Mouse (Mus musculus): ENCODE measurements at regions not wholly inside any gene's neighbourhood (a gene's known extent, or its start where the extent isn't known, plus 50 kb on each side); places are given as distances from the start of the nearest gene placed in this dataset.

DNA sequence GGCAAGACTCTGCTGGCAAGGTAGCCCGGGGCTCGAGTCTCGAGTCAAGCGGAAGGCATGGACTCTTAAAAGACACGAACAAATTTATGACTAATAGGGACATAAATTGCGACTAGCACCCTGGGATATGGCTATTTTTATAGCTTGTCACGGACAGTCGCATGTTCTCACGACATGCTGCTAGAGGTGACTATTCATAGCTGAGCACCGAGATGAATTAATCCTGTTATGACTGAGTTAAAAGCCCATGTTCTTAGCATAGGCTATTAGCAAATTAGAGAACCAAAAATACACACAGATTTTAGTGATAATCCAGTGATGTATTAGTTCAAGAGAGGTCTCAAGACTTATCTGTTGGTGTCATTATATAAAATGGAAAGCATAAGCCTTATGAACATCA lies 539.2 kb downstream of the Gm19410 start:
- TF ChIP-seq CTCF (IDR thresholded peaks at IDR 0.05; ENCODE audit: low read depth): no peak
- no peaks in the 10 kb centered on the region for H3K27me3 ChIP-seq (ENCODE audit: insufficient read depth, low read length)
- WGBS: 85% methylated on average over 10 of the region's 10 CpGs

DNA sequence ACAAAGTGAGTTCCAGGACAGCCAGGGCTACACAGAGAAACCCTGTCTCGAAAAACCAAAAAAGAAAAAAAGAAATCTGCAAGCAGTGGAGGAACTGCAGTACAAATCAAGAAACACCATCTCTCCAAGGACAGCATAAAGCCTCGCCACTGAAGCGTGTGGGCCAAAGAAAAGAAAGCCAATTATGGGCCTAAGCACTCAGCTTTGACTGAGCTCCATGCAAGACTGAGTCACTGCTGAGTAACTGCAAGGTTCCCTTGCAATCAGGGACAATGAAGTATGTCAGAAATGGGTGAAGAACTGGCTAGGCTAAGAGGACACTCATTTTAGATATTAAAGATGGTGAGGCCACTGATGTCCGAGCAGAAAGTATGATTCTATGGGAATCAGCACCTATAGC lies 540.7 kb downstream of the Gm19410 start:
- Histone ChIP-seq H3K4me1 (ENCODE audit: insufficient read depth, low read length) (peaks cover 6% of the 10 kb centered on the region; the same call in 1 of the 2 replicates), H3K36me3 (ENCODE audit: insufficient read depth, low read length) (no peaks in the 10 kb centered on the region), H3K27me3 (ENCODE audit: insufficient read depth, low read length) (no peaks in the 10 kb centered on the region), H3K4me2 (ENCODE audit: low read depth, low read length) (no peak overlapping the region), H3K9ac (replicated peaks; ENCODE audit: low read length) (no peak overlapping the region), H3K9me3 (ENCODE audit: low read length) (no peaks in the 10 kb centered on the region), H3K4me3 (ENCODE audit: low read length) (no peak overlapping the region), H3K27ac (no peak overlapping the region)
- no peak for DNase-seq (ENCODE audit: low spot score)
- ATAC-seq: no peak
- 77% methylated on average over 4 of the region's 4 CpGs for WGBS
- no peak for TF ChIP-seq CTCF (IDR thresholded peaks at IDR 0.05; ENCODE audit: low read depth)

More for the DNA sequence above, 539.2 kb downstream of the Gm19410 start:
- no peaks in the 10 kb centered on the region for H3K36me3 ChIP-seq (ENCODE audit: insufficient read depth, low read length)
- H3K9me3 ChIP-seq (ENCODE audit: low read length): no peaks in the 10 kb centered on the region
- H3K4me1 ChIP-seq (ENCODE audit: insufficient read depth, low read length): no peaks in the 10 kb centered on the region
- DNase-seq (ENCODE audit: low spot score) (no peak), ATAC-seq (no peak)
- H3K9ac ChIP-seq (replicated peaks; ENCODE audit: low read length): no peak overlapping the region
- no peak overlapping the region for H3K4me2 ChIP-seq (ENCODE audit: low read depth, low read length)
- H3K27ac ChIP-seq: no peak overlapping the region
- H3K4me3 ChIP-seq (ENCODE audit: low read length): no peak overlapping the region

DNA sequence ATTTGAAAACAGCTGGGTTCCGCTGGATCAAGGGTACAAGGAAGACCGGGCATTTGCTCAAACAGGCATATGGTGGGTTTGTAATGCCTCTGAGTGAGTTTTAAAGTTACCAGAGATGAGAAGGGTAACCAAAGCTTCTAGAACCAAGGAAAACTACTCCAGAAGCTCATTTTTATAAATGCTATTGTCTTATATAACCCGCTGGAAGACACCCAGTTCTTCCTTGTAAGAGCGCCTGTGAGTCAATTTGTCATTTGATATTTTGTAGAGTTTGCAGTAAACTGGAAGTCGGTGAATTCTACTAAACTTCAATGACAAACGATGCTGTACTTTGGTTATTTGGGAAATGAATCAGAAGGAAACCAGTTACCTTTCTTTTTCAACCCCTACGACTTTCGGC lies 541.9 kb downstream of the Gm19410 start:
- Histone ChIP-seq H3K27me3 (ENCODE audit: insufficient read depth, low read length) (no peaks in the 10 kb centered on the region), H3K4me1 (ENCODE audit: insufficient read depth, low read length) (peaks cover 6% of the 10 kb centered on the region; the same call in 1 of the 2 replicates), H3K27ac (no peak overlapping the region), H3K36me3 (ENCODE audit: insufficient read depth, low read length) (no peaks in the 10 kb centered on the region), H3K4me3 (ENCODE audit: low read length) (no peak overlapping the region), H3K4me2 (ENCODE audit: low read depth, low read length) (no peak overlapping the region), H3K9me3 (ENCODE audit: low read length) (no peaks in the 10 kb centered on the region), H3K9ac (replicated peaks; ENCODE audit: low read length) (no peak overlapping the region)
- no peak for TF ChIP-seq CTCF (IDR thresholded peaks at IDR 0.05; ENCODE audit: low read depth)
- ATAC-seq (no peak), DNase-seq (ENCODE audit: low spot score) (no peak)
- 92% methylated on average over 8 of the region's 8 CpGs for WGBS

DNA sequence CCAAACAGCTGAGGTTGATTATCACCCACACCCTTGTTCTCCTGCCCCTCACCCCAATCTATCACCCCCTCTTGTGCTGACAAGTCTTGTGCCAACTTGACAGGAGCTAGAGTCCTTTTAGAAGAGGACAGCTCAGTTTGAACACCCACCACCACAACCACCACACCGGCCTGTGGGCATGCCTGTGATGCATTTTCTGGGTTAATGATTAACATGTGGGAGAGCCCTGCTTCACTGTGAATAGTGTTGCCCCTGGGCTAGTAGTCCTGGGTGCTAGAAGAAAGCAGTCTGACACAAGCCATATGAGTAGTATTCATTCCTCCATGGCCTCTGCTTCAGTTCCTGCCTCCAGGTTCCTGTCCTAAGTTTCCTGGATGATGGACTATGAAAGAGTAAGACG lies 542.5 kb downstream of the Gm19410 start:
- Histone ChIP-seq H3K27ac (no peak overlapping the region), H3K4me1 (ENCODE audit: insufficient read depth, low read length) (peaks cover 6% of the 10 kb centered on the region; the same call in 1 of the 2 replicates), H3K4me2 (ENCODE audit: low read depth, low read length) (no peak overlapping the region), H3K27me3 (ENCODE audit: insufficient read depth, low read length) (no peaks in the 10 kb centered on the region), H3K36me3 (ENCODE audit: insufficient read depth, low read length) (no peaks in the 10 kb centered on the region), H3K4me3 (ENCODE audit: low read length) (no peak overlapping the region), H3K9ac (replicated peaks; ENCODE audit: low read length) (no peak overlapping the region), H3K9me3 (ENCODE audit: low read length) (no peaks in the 10 kb centered on the region)
- no peak for ATAC-seq
- WGBS: 78% methylated on average over 2 of the region's 2 CpGs
- no peak for DNase-seq (ENCODE audit: low spot score)
- TF ChIP-seq CTCF (IDR thresholded peaks at IDR 0.05; ENCODE audit: low read depth): no peak

DNA sequence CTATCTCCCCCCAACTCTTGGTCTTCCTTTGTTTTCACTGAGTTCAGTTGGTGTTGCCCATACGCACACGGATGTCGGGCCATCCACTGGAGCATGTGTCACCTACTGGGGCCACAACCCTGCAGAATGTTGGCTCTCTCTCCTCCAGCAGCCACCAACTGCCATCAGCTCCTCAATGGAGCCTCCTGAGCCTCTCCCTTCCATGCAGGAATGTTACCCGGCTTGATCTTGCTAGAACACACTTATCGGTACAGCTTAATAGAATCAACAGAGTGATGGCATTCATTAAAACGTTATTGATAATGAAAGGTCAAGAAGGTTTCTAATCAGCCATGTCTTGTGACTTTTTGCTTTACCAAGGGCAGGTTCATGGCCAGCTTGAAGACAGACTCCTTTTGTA lies 543.7 kb downstream of the Gm19410 start:
- H3K9me3 ChIP-seq (ENCODE audit: low read length): no peaks in the 10 kb centered on the region
- no peak overlapping the region for H3K4me3 ChIP-seq (ENCODE audit: low read length)
- H3K4me2 ChIP-seq (ENCODE audit: low read depth, low read length): no peak overlapping the region
- no peak overlapping the region for H3K27ac ChIP-seq
- H3K4me1 ChIP-seq (ENCODE audit: insufficient read depth, low read length): peaks cover 6% of the 10 kb centered on the region; the same call in 1 of the 2 replicates
- DNase-seq (ENCODE audit: low spot score) (no peak), ATAC-seq (no peak)
- no peaks in the 10 kb centered on the region for H3K27me3 ChIP-seq (ENCODE audit: insufficient read depth, low read length)
- no peaks in the 10 kb centered on the region for H3K36me3 ChIP-seq (ENCODE audit: insufficient read depth, low read length)
- WGBS: 86% methylated on average over 6 of the region's 6 CpGs
- no peak overlapping the region for H3K9ac ChIP-seq (replicated peaks; ENCODE audit: low read length)
- no peak for TF ChIP-seq CTCF (IDR thresholded peaks at IDR 0.05; ENCODE audit: low read depth)

DNA sequence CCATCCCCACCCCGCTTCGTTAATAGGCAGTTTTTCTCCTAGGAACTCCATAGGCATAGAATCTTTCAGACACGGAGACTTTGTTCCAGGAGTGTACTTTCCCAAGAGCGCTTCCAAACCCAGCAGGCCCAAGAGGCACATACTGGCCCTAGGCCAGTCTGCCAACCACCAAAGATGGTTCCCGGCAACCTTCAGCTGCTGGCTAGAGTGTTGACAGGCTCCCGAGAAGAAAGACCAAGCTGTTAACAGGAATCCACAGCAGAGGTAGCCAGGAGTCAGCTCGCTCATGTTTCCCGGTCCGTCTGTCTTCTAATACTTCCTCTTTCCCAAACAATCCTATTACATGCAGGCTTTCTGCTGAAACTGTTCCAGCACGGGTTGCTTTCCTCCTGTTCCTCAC lies 544.4 kb downstream of the Gm19410 start:
- 40% methylated on average over 10 of the region's 10 CpGs for WGBS
- DNase-seq (ENCODE audit: low spot score): peak; percentile 70
- no peak for TF ChIP-seq CTCF (IDR thresholded peaks at IDR 0.05; ENCODE audit: low read depth)

DNA sequence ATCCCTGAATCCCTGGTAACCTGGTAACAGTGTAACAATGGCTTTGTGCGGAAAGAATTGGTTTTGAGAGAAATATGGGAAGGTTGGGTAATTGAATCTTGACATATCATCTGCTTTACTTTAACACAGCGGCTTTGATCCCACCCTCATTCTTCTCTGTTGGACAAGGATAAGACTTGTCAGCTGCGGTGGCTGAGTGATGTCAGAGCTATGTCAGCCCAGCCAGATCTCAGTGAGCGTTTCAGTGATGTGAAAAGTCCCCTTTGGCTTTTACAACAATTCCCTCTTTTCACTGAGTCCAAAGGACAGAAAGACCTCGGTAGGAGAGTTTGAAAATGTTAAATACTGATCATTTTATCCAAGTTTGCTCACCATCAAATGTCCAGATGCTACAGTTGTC lies 546.1 kb downstream of the Gm19410 start:
- peaks cover 6% of the 10 kb centered on the region; the same call in 1 of the 2 replicates for H3K4me1 ChIP-seq (ENCODE audit: insufficient read depth, low read length)
- H3K9ac ChIP-seq (replicated peaks; ENCODE audit: low read length): no peak overlapping the region
- ATAC-seq: no peak
- no peaks in the 10 kb centered on the region for H3K27me3 ChIP-seq (ENCODE audit: insufficient read depth, low read length)
- H3K4me2 ChIP-seq (ENCODE audit: low read depth, low read length): no peak overlapping the region
- H3K9me3 ChIP-seq (ENCODE audit: low read length): no peaks in the 10 kb centered on the region
- no peak for DNase-seq (ENCODE audit: low spot score)
- TF ChIP-seq CTCF (IDR thresholded peaks at IDR 0.05; ENCODE audit: low read depth): no peak
- 62% methylated on average over 5 of the region's 5 CpGs for WGBS
- no peak overlapping the region for H3K4me3 ChIP-seq (ENCODE audit: low read length)
- H3K27ac ChIP-seq: no peak overlapping the region
- no peaks in the 10 kb centered on the region for H3K36me3 ChIP-seq (ENCODE audit: insufficient read depth, low read length)

More for the DNA sequence above, 544.4 kb downstream of the Gm19410 start:
- Histone ChIP-seq H3K9ac (replicated peaks; ENCODE audit: low read length) (0 out of 2 replicates have a peak overlapping the region, but pooled peaks have one; percentile 5), H3K27me3 (ENCODE audit: insufficient read depth, low read length) (no peaks in the 10 kb centered on the region), H3K36me3 (ENCODE audit: insufficient read depth, low read length) (no peaks in the 10 kb centered on the region), H3K27ac (peak overlapping the region; percentile 51; the same call in 1 of the 2 replicates), H3K4me2 (ENCODE audit: low read depth, low read length) (0 out of 2 replicates have a peak overlapping the region, but pooled peaks have one; percentile 7), H3K4me3 (ENCODE audit: low read length) (no peak overlapping the region), H3K9me3 (ENCODE audit: low read length) (no peaks in the 10 kb centered on the region), H3K4me1 (ENCODE audit: insufficient read depth, low read length) (peaks cover 6% of the 10 kb centered on the region; the same call in 1 of the 2 replicates)
- ATAC-seq: peak; percentile 88
